Mouse (Mus musculus) megakaryocyte, embryonic 14.5 days (primary cell): ENCODE data around the gene Rbm28.

Source experiments
- FLI1 ChIP-seq: IDR thresholded peaks from 2 replicates; pipeline ENCODE4 v1.6.1; 2012; ENCODE audit warnings: low read length, inconsistent platforms, mixed read lengths
- GATA1 ChIP-seq: IDR thresholded peaks from 3 replicates; pipeline ENCODE4 v1.6.1; 2012; ENCODE audit warnings: mixed read lengths, low read length, inconsistent platforms, borderline replicate concordance

GRCm38 (mm10) chr6:29145456-29146307, 19.1 kb downstream of the Rbm28 start:
- TF ChIP-seq GATA1 (no peak), FLI1 (no peak)
